Mouse (Mus musculus): ENCODE data around the gene Mrgpre. TPM values are rescaled to one million over a fixed set of nuclear protein-coding genes. Genes with fewer than 3 reads are reported as not detected.

Mrgpre gene
- total and polyA plus RNA-seq, 3 experiments: 0.15 to 0.18 TPM; not detected in 1

- H3K9ac ChIP-seq (ENCODE audit: control insufficient read depth, low read depth, low read length, poor library complexity, severe bottlenecking): no peak overlapping the region
- peak; percentile 72 for DNase-seq (ENCODE audit: low read depth, low spot score)
- peaks cover 2 to 24% of the 10 kb centered on the region in 2 experiments; a peak in 3 of 4 replicates for H3K4me1 ChIP-seq (ENCODE audit: control insufficient read depth in 1 of 2, insufficient read depth in 2 of 2, low read length in 2 of 2)
- TF ChIP-seq USF2 (IDR thresholded peaks at IDR 0.05; ENCODE audit: borderline replicate concordance in 1 of 2, insufficient read depth in 1 of 2, low read depth in 1 of 2, low read length in 2 of 2) (no peak), RAD21 (IDR thresholded peaks at IDR 0.05; ENCODE audit: low read depth, low read length) (peak; percentile 62), ELF1 (IDR thresholded peaks at IDR 0.05; ENCODE audit: low read depth, low read length) (no peak), MYB (IDR thresholded peaks at IDR 0.05; ENCODE audit: low read depth, low read length) (no peak), UBTF (IDR thresholded peaks at IDR 0.05; ENCODE audit: borderline replicate concordance, insufficient read depth, low read depth, low read length) (no peak), NELFE (IDR thresholded peaks at IDR 0.05; ENCODE audit: low read depth, low read length) (no peak), SMC3 (IDR thresholded peaks at IDR 0.05; ENCODE audit: low read depth, low read length) (peak; percentile 73), SIN3A (IDR thresholded peaks at IDR 0.05; ENCODE audit: low read length) (0 out of 2 replicates have a peak, but pooled peaks have one; percentile 46), CTCF (IDR thresholded peaks at IDR 0.05 in 2 of 3, conservative IDR thresholded peaks at IDR 0.05 in 1 of 3; ENCODE audit: control insufficient read depth in 1 of 3, insufficient read depth in 1 of 3, low read depth in 2 of 3, low read length in 3 of 3, poor library complexity in 1 of 3, severe bottlenecking in 1 of 3) (peak; percentile 90 to 91 (median 91)), MAZ (IDR thresholded peaks at IDR 0.05; ENCODE audit: low read depth, low read length) (0 out of 2 replicates have a peak, but pooled peaks have one; percentile 53), CHD1 (IDR thresholded peaks at IDR 0.05; ENCODE audit: low read depth, low read length) (no peak), ZC3H11A (IDR thresholded peaks at IDR 0.05; ENCODE audit: low read depth, low read length) (peak; percentile 25; the same call in 1 of the 2 replicates), BHLHE40 (IDR thresholded peaks at IDR 0.05; ENCODE audit: borderline replicate concordance, low read depth, low read length) (0 out of 2 replicates have a peak, but pooled peaks have one; percentile 18)
- no peak overlapping the region for H3K27ac ChIP-seq (ENCODE audit: control insufficient read depth, low read depth, low read length)
- no peak overlapping the region for H3K4me3 ChIP-seq (ENCODE audit: control insufficient read depth in 1 of 2, insufficient read depth in 1 of 2, low read depth in 2 of 2, low read length in 2 of 2)
- no peaks in the 10 kb centered on the region for H3K27me3 ChIP-seq (ENCODE audit: control insufficient read depth in 1 of 2, insufficient read depth in 2 of 2, low read length in 2 of 2)
- no peaks in the 10 kb centered on the region; the same call in 1 of the 2 replicates for H3K79me2 ChIP-seq (ENCODE audit: control insufficient read depth, insufficient read depth, low read length, poor library complexity)
- H3K9me3 ChIP-seq (replicated peaks; ENCODE audit: insufficient read depth, low read length): no peaks in the 10 kb centered on the region
- H3K36me3 ChIP-seq (ENCODE audit: control insufficient read depth in 1 of 2, insufficient read depth in 2 of 2, low read length in 2 of 2): peaks cover 0 to 12% of the 10 kb centered on the region in 2 experiments; a peak in 2 of 4 replicates
Observed at GRCm38 (mm10) chr7:143753990-143754715, 30.1 kb downstream of the Mrgpre start.

DNA sequence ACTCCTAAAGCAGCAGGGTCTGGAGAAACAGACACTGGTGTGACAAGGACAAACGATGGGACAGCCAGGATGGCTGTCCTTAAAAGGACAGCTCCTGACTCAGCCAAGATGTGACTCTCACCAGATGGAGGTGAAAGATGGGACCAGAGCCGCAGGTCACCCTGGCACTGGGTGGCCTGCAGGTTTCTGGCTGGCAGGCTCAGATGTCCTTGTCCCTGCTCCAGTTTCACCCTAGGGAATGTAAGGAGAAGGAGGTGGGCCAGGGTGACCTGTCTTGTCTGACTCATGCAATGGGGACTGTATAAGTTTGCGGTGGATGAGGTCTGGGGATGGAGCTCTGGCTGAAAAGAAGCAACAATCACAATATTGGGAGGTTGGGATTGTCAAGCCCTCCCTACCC lies 31.7 kb downstream of the Mrgpre start:
- no peak for DNase-seq (ENCODE audit: low read depth, low spot score)
- TF ChIP-seq SIN3A (IDR thresholded peaks at IDR 0.05; ENCODE audit: low read length) (no peak), TBP (IDR thresholded peaks at IDR 0.05; ENCODE audit: low read depth, low read length) (no peak), MEF2A (IDR thresholded peaks at IDR 0.05; ENCODE audit: extremely low read depth, insufficient replicate concordance, low read depth, low read length, poor library complexity, severe bottlenecking) (no peak), E2F4 (IDR thresholded peaks at IDR 0.05; ENCODE audit: borderline replicate concordance, low read depth, low read length) (no peak), ETS1 (IDR thresholded peaks at IDR 0.05; ENCODE audit: low read depth, low read length) (no peak), POLR2AphosphoS2 (IDR thresholded peaks at IDR 0.05; ENCODE audit: low read length) (no peak), POLR2AphosphoS5 (IDR thresholded peaks at IDR 0.05; ENCODE audit: borderline replicate concordance, low read depth, low read length) (no peak), BHLHE40 (IDR thresholded peaks at IDR 0.05; ENCODE audit: borderline replicate concordance, low read depth, low read length) (no peak), ZNF384 (IDR thresholded peaks at IDR 0.05; ENCODE audit: low read depth, low read length) (no peak), MAFK (IDR thresholded peaks at IDR 0.05; ENCODE audit: borderline replicate concordance, low read depth, low read length) (no peak), KAT2A (conservative IDR thresholded peaks at IDR 0.05; ENCODE audit: low read depth, low read length) (no peak), TAL1 (IDR thresholded peaks at IDR 0.05; ENCODE audit: low read length) (no peak), USF2 (IDR thresholded peaks at IDR 0.05; ENCODE audit: borderline replicate concordance in 1 of 2, insufficient read depth in 1 of 2, low read depth in 1 of 2, low read length in 2 of 2) (no peak), MAZ (IDR thresholded peaks at IDR 0.05; ENCODE audit: low read depth, low read length) (no peak), NELFE (IDR thresholded peaks at IDR 0.05; ENCODE audit: low read depth, low read length) (no peak)
- Histone ChIP-seq H3K27ac (ENCODE audit: control insufficient read depth, low read depth, low read length) (no peak overlapping the region), H3K9me3 (replicated peaks; ENCODE audit: insufficient read depth, low read length) (no peaks in the 10 kb centered on the region), H3K4me1 (ENCODE audit: control insufficient read depth in 1 of 2, insufficient read depth in 2 of 2, low read length in 2 of 2) (peaks cover 2 to 13% of the 10 kb centered on the region in 2 experiments; a peak in 3 of 4 replicates), H3K36me3 (ENCODE audit: control insufficient read depth in 1 of 2, insufficient read depth in 2 of 2, low read length in 2 of 2) (peaks cover 0 to 6% of the 10 kb centered on the region in 2 experiments; a peak in 2 of 4 replicates), H3K79me2 (ENCODE audit: control insufficient read depth, insufficient read depth, low read length, poor library complexity) (no peaks in the 10 kb centered on the region; the same call in 1 of the 2 replicates), H3K4me3 (ENCODE audit: control insufficient read depth in 1 of 2, insufficient read depth in 1 of 2, low read depth in 2 of 2, low read length in 2 of 2) (no peak overlapping the region), H3K9ac (ENCODE audit: control insufficient read depth, low read depth, low read length, poor library complexity, severe bottlenecking) (no peak overlapping the region), H3K27me3 (ENCODE audit: control insufficient read depth in 1 of 2, insufficient read depth in 2 of 2, low read length in 2 of 2) (no peaks in the 10 kb centered on the region)

All from MEL (cell line).